Mouse (Mus musculus): Measurements from ENCODE around the gene Pym1. TPM values are rescaled to one million over a fixed set of nuclear protein-coding genes. Genes with fewer than 3 reads are reported as not detected.

The Pym1 gene
- total RNA-seq, 2 experiments from 2014 or later, result 9.1 to 17.5 TPM

- no peak for ATAC-seq (replicated peaks; ENCODE audit: low FRiP score, poor library complexity, severe bottlenecking)
These were observed 2.7 kb upstream of the Pym1 start, which contains the start of gene Dgka for GRCm38 (mm10) chr10:128744680-128745601. TSS of gene Dgka (minus strand) at chr10:128744855.

- ATAC-seq (replicated peaks; ENCODE audit: low FRiP score, poor library complexity, severe bottlenecking), result no peak
These were observed 1.6 kb upstream of the Pym1 start for GRCm38 (mm10) chr10:128745946-128746613.

- no peak for ATAC-seq (replicated peaks; ENCODE audit: low FRiP score, poor library complexity, severe bottlenecking)
These were observed 580 bp upstream of the Pym1 start for GRCm38 (mm10) chr10:128746972-128747645.

GRCm38 (mm10) chr10:128748252-128748864, 669 bp downstream of the Pym1 start:
- ATAC-seq (replicated peaks; ENCODE audit: low FRiP score, poor library complexity, severe bottlenecking), result peak; percentile 90

GRCm38 (mm10) chr10:128772895-128773294, 25.2 kb downstream of the Pym1 start:
- no peak for ATAC-seq (replicated peaks; ENCODE audit: low FRiP score, poor library complexity, severe bottlenecking)

GRCm38 (mm10) chr10:128773685-128774084, 26.0 kb downstream of the Pym1 start:
- no peak for ATAC-seq (replicated peaks; ENCODE audit: low FRiP score, poor library complexity, severe bottlenecking)

GRCm38 (mm10) chr10:128778441-128778840, 30.8 kb downstream of the Pym1 start:
- no peak for ATAC-seq (replicated peaks; ENCODE audit: low FRiP score, poor library complexity, severe bottlenecking)

- ATAC-seq (replicated peaks; ENCODE audit: low FRiP score, poor library complexity, severe bottlenecking), result peak; percentile 78
These were observed 31.5 kb downstream of the Pym1 start for GRCm38 (mm10) chr10:128779011-128779795.

- no peak for ATAC-seq (replicated peaks; ENCODE audit: low FRiP score, poor library complexity, severe bottlenecking)
These were observed 32.5 kb downstream of the Pym1 start for GRCm38 (mm10) chr10:128780200-128780599.

- ATAC-seq (replicated peaks; ENCODE audit: low FRiP score, poor library complexity, severe bottlenecking), result no peak
These were observed 42.9 kb downstream of the Pym1 start, which contains the start of gene Mmp19 for GRCm38 (mm10) chr10:128790398-128791124. TSS of gene Mmp19 (plus strand) at chr10:128790910.

- ATAC-seq (replicated peaks; ENCODE audit: low FRiP score, poor library complexity, severe bottlenecking), result no peak
These were observed 44.4 kb downstream of the Pym1 start for GRCm38 (mm10) chr10:128792041-128792440.

- no peak for ATAC-seq (replicated peaks; ENCODE audit: low FRiP score, poor library complexity, severe bottlenecking)
These were observed 45.6 kb downstream of the Pym1 start for GRCm38 (mm10) chr10:128793258-128793657.

- no peak for ATAC-seq (replicated peaks; ENCODE audit: low FRiP score, poor library complexity, severe bottlenecking)
These were observed 46.7 kb downstream of the Pym1 start for GRCm38 (mm10) chr10:128794391-128794790.

- no peak for ATAC-seq (replicated peaks; ENCODE audit: low FRiP score, poor library complexity, severe bottlenecking)
These were observed 47.9 kb downstream of the Pym1 start for GRCm38 (mm10) chr10:128795581-128795980.

- ATAC-seq (replicated peaks; ENCODE audit: low FRiP score, poor library complexity, severe bottlenecking), result no peak
These were observed 51.0 kb downstream of the Pym1 start for GRCm38 (mm10) chr10:128798676-128799075.

GRCm38 (mm10) chr10:128801981-128802495, 54.3 kb downstream of the Pym1 start:
- no peak for ATAC-seq (replicated peaks; ENCODE audit: low FRiP score, poor library complexity, severe bottlenecking)

GRCm38 (mm10) chr10:128802956-128803355, 55.3 kb downstream of the Pym1 start:
- no peak for ATAC-seq (replicated peaks; ENCODE audit: low FRiP score, poor library complexity, severe bottlenecking)

- no peak for ATAC-seq (replicated peaks; ENCODE audit: low FRiP score, poor library complexity, severe bottlenecking)
These were observed 55.7 kb downstream of the Pym1 start for GRCm38 (mm10) chr10:128803361-128803760.
